In the genomic region with DNA sequence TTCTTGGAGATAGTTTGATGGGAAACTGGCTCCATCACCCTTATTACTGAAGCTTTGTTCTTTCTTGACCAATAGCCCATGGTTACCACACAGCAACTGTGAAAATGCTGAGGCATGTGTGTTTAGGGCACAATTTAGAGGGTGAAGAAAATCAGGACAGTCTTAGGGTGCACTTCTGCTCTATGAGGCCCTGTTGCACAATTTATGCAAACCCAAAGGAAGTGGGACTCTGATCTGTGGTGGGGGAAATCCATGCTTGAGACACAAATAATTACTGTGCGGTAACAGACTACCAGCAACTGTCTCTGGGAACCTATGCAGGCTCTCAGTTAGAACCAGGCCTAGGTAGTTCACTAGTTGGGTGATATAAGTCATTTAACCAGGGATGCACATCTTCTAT, we compare ENCODE assay signal across 22 mouse cellular contexts. TPM values are rescaled to one million over a fixed set of nuclear protein-coding genes. Genes with fewer than 3 reads are reported as not detected.
DNase-seq lines count a peak whose midpoint lies in the region; ATAC-seq and TF ChIP-seq lines count a peak whose summit lies in the region.
"Had no signal": no experiment of that assay in that cellular context is flagged by ENCODE, and none has a peak within 500 bp of the region (broad histone marks: within the 10 kb centered on the region; RNA-seq: fewer than 3 reads in every experiment).

No protein-coding gene starts in this region.

- no peaks in the 10 kb centered on the region for H3K4me1 ChIP-seq in embryonic facial prominence, embryonic 14.5 days (ENCODE audit: control insufficient read depth, insufficient read depth, low read length)
- H3K4me1 ChIP-seq in embryonic facial prominence, embryonic 10.5 days, result no peaks in the 10 kb centered on the region
- no peaks in the 10 kb centered on the region for H3K4me1 ChIP-seq in liver, embryonic 16.5 days (ENCODE audit: control insufficient read depth, low read depth, low read length)
- no peaks in the 10 kb centered on the region for H3K4me1 ChIP-seq in intestine, postnatal 0 days (replicated peaks; ENCODE audit: control insufficient read depth, insufficient read depth, low read length)
- H3K4me1 ChIP-seq: forebrain, embryonic 12.5 days; hindbrain, embryonic 13.5 days; limb, embryonic 10.5 days; midbrain, embryonic 12.5 days; neural tube, embryonic 13.5 days had no signal

- H3K27me3 ChIP-seq in embryonic facial prominence, embryonic 14.5 days (replicated peaks; ENCODE audit: control insufficient read depth, insufficient read depth, low read length), result no peaks in the 10 kb centered on the region
- no peaks in the 10 kb centered on the region for H3K27me3 ChIP-seq in embryonic facial prominence, embryonic 10.5 days (replicated peaks; ENCODE audit: low read depth, poor library complexity, severe bottlenecking)
- H3K27me3 ChIP-seq in liver, embryonic 16.5 days (ENCODE audit: control insufficient read depth, insufficient read depth, low read depth, low read length), result no peaks in the 10 kb centered on the region
- H3K27me3 ChIP-seq in intestine, postnatal 0 days (replicated peaks; ENCODE audit: control insufficient read depth, insufficient read depth, low read length), result no peaks in the 10 kb centered on the region
- H3K27me3 ChIP-seq: forebrain, embryonic 12.5 days; hindbrain, embryonic 13.5 days; midbrain, embryonic 12.5 days; neural tube, embryonic 13.5 days had no signal

- no peaks in the 10 kb centered on the region for H3K36me3 ChIP-seq in embryonic facial prominence, embryonic 14.5 days (ENCODE audit: control insufficient read depth, insufficient read depth, low read length)
- H3K36me3 ChIP-seq in embryonic facial prominence, embryonic 10.5 days (replicated peaks), result no peaks in the 10 kb centered on the region
- H3K36me3 ChIP-seq in liver, embryonic 16.5 days (ENCODE audit: control insufficient read depth, insufficient read depth), result no peaks in the 10 kb centered on the region
- H3K36me3 ChIP-seq in intestine, postnatal 0 days (ENCODE audit: control insufficient read depth, insufficient read depth), result no peaks in the 10 kb centered on the region
- H3K36me3 ChIP-seq: forebrain, embryonic 12.5 days; hindbrain, embryonic 13.5 days; limb, embryonic 10.5 days; midbrain, embryonic 12.5 days; neural tube, embryonic 13.5 days had no signal

- 80% methylated on average over 1 of the region's 1 CpGs for WGBS in embryonic facial prominence, embryonic 14.5 days
- WGBS in embryonic facial prominence, embryonic 10.5 days, result 90% methylated on average over 1 of the region's 1 CpGs
- 50% methylated on average over 1 of the region's 1 CpGs for WGBS in liver, embryonic 16.5 days (ENCODE audit: insufficient replicate concordance)
- WGBS in intestine, postnatal 0 days, result 90% methylated on average over 1 of the region's 1 CpGs

- no peak overlapping the region for H3K27ac ChIP-seq in embryonic facial prominence, embryonic 14.5 days (replicated peaks; ENCODE audit: low read depth, low read length)
- no peak overlapping the region for H3K27ac ChIP-seq in embryonic facial prominence, embryonic 10.5 days (replicated peaks)
- H3K27ac ChIP-seq in liver, embryonic 16.5 days (ENCODE audit: low read length), result no peak overlapping the region
- no peak overlapping the region for H3K27ac ChIP-seq in intestine, postnatal 0 days (ENCODE audit: low read depth, low read length)
- H3K27ac ChIP-seq: forebrain, embryonic 12.5 days; hindbrain, embryonic 13.5 days; limb, embryonic 10.5 days; midbrain, embryonic 12.5 days; neural tube, embryonic 13.5 days; stomach, postnatal 0 days had no signal

- no peak overlapping the region for H3K4me3 ChIP-seq in embryonic facial prominence, embryonic 14.5 days (ENCODE audit: low read depth, low read length)
- H3K4me3 ChIP-seq in embryonic facial prominence, embryonic 10.5 days, result no peak overlapping the region
- H3K4me3 ChIP-seq in liver, embryonic 16.5 days (ENCODE audit: low read depth, low read length), result no peak overlapping the region
- H3K4me3 ChIP-seq in intestine, postnatal 0 days (ENCODE audit: low read depth, low read length), result no peak overlapping the region
- H3K4me3 ChIP-seq: forebrain, embryonic 12.5 days; hindbrain, embryonic 13.5 days; limb, embryonic 10.5 days; midbrain, embryonic 12.5 days; neural tube, embryonic 13.5 days had no signal

- DNase-seq in embryonic facial prominence, embryonic 14.5 days (ENCODE audit: low spot score), result peak; percentile 1
- no peak for DNase-seq in embryonic facial prominence, embryonic 10.5 days (ENCODE audit: low spot score)
- DNase-seq in lung, postnatal 25 days (ENCODE audit: low spot score), result peak; percentile 30
- no peak for DNase-seq in lung, postnatal 10 days
- DNase-seq in urinary bladder, postnatal 25 days (ENCODE audit: low spot score), result no peak
- DNase-seq: cerebellum, adult 18-20 months; kidney, adult 18-20 months; kidney, postnatal 36 days; thymus, postnatal 25 days had no signal

- no peak for ATAC-seq in embryonic facial prominence, embryonic 14.5 days (ENCODE audit: low read depth)
- peak; percentile 74 for ATAC-seq in liver, embryonic 16.5 days (ENCODE audit: low read depth)
- peak; percentile 74 for ATAC-seq in neutrophil, adult 5-6 weeks (ENCODE audit: extremely low read depth, insufficient number of reproducible peaks, low FRiP score, poor library complexity, severe bottlenecking)
- no peak for ATAC-seq in intestine, postnatal 0 days

- no peak overlapping the region for H3K9ac ChIP-seq in embryonic facial prominence, embryonic 14.5 days (ENCODE audit: low read depth, low read length)
- H3K9ac ChIP-seq in liver, embryonic 16.5 days (ENCODE audit: low read depth, low read length), result no peak overlapping the region
- H3K9ac ChIP-seq in intestine, postnatal 0 days (ENCODE audit: low read depth, low read length), result no peak overlapping the region
- H3K9ac ChIP-seq: forebrain, embryonic 12.5 days; hindbrain, embryonic 13.5 days; midbrain, embryonic 12.5 days; neural tube, embryonic 13.5 days had no signal

- TF ChIP-seq CTCF in intestine, postnatal 0 days (IDR thresholded peaks at IDR 0.05; ENCODE audit: low read depth), result no peak

- no peak overlapping the region for H3K4me2 ChIP-seq in embryonic facial prominence, embryonic 14.5 days (ENCODE audit: low read depth, low read length)
- no peak overlapping the region for H3K4me2 ChIP-seq in liver, embryonic 16.5 days (ENCODE audit: low read depth, low read length)
- H3K4me2 ChIP-seq in intestine, postnatal 0 days (replicated peaks; ENCODE audit: low read depth), result no peak overlapping the region
- H3K4me2 ChIP-seq: forebrain, embryonic 12.5 days; hindbrain, embryonic 13.5 days; midbrain, embryonic 12.5 days; neural tube, embryonic 13.5 days had no signal

- H3K9me3 ChIP-seq in embryonic facial prominence, embryonic 14.5 days (ENCODE audit: control insufficient read depth, low read length), result no peaks in the 10 kb centered on the region
- no peaks in the 10 kb centered on the region for H3K9me3 ChIP-seq in embryonic facial prominence, embryonic 10.5 days
- no peaks in the 10 kb centered on the region for H3K9me3 ChIP-seq in liver, embryonic 16.5 days (replicated peaks; ENCODE audit: control insufficient read depth, low read length)
- no peaks in the 10 kb centered on the region for H3K9me3 ChIP-seq in intestine, postnatal 0 days (ENCODE audit: control insufficient read depth)
- H3K9me3 ChIP-seq: forebrain, embryonic 12.5 days; hindbrain, embryonic 13.5 days; limb, embryonic 10.5 days; midbrain, embryonic 12.5 days; neural tube, embryonic 13.5 days had no signal

RNA-seq across cellular contexts. Expression of a gene that starts 13.1 kb away (rescaled TPM):
- not detected in 2 replicates for polyA plus RNA-seq in embryonic facial prominence, embryonic 14.5 days (2014; fragmentation: Nextera tagmentation; extraction: Ambion mirVana)
- polyA plus RNA-seq in embryonic facial prominence, embryonic 10.5 days (2016; fragmentation: Nextera tagmentation; extraction: Ambion mirVana), result not detected in 2 replicates
- not detected in 2 replicates for polyA plus RNA-seq in liver, embryonic 16.5 days (2015; fragmentation: Nextera tagmentation; extraction: Ambion mirVana)
- total RNA-seq in neutrophil, adult 5-6 weeks (2017), result not detected in 2 replicates
- not detected in 2 replicates for polyA plus RNA-seq in intestine, postnatal 0 days (2015; fragmentation: Nextera tagmentation; extraction: Ambion mirVana)
- polyA plus RNA-seq: cortical plate, adult 2 months; forebrain, embryonic 12.5 days; gonadal fat pad, adult 2 months; heart, postnatal 0 days; hindbrain, embryonic 13.5 days; limb, embryonic 10.5 days; lung, embryonic 16.5 days; midbrain, embryonic 12.5 days; neural tube, embryonic 13.5 days; stomach, postnatal 0 days had no signal

RNA-seq across cellular contexts. Expression of a gene that starts 13.1 kb away (rescaled TPM):
- 0.34 and 1.1 TPM in 2 replicates for polyA plus RNA-seq in embryonic facial prominence, embryonic 14.5 days (2014; fragmentation: Nextera tagmentation; extraction: Ambion mirVana)
- polyA plus RNA-seq in embryonic facial prominence, embryonic 10.5 days (2016; fragmentation: Nextera tagmentation; extraction: Ambion mirVana), result not detected in 2 replicates
- polyA plus RNA-seq in liver, embryonic 16.5 days (2015; fragmentation: Nextera tagmentation; extraction: Ambion mirVana), result 3.8 and 5.6 TPM in 2 replicates
- total RNA-seq in neutrophil, adult 5-6 weeks (2017), result 93.9 and 95.4 TPM in 2 replicates
- polyA plus RNA-seq in intestine, postnatal 0 days (2015; fragmentation: Nextera tagmentation; extraction: Ambion mirVana), result 0.17 TPM in 1 of 2 replicates, not detected in the other
- polyA plus RNA-seq: forebrain, embryonic 12.5 days; hindbrain, embryonic 13.5 days; midbrain, embryonic 12.5 days had no signal

RNA-seq across cellular contexts. Expression of a gene that starts 17.0 kb away (rescaled TPM):
- 0.30 and 0.89 TPM in 2 replicates for polyA plus RNA-seq in embryonic facial prominence, embryonic 14.5 days (2014; fragmentation: Nextera tagmentation; extraction: Ambion mirVana)
- not detected in 2 replicates for polyA plus RNA-seq in embryonic facial prominence, embryonic 10.5 days (2016; fragmentation: Nextera tagmentation; extraction: Ambion mirVana)
- polyA plus RNA-seq in liver, embryonic 16.5 days (2015; fragmentation: Nextera tagmentation; extraction: Ambion mirVana), result 6.9 and 8.5 TPM in 2 replicates
- 117 and 122 TPM in 2 replicates for total RNA-seq in neutrophil, adult 5-6 weeks (2017)
- 0.26 and 0.37 TPM in 2 replicates for polyA plus RNA-seq in intestine, postnatal 0 days (2015; fragmentation: Nextera tagmentation; extraction: Ambion mirVana)
- polyA plus RNA-seq: cortical plate, adult 2 months; forebrain, embryonic 12.5 days; hindbrain, embryonic 13.5 days; limb, embryonic 10.5 days; midbrain, embryonic 12.5 days had no signal

RNA-seq across cellular contexts. Expression of a gene that starts 45.8 kb away (rescaled TPM):
- 1.0 and 1.7 TPM in 2 replicates for polyA plus RNA-seq in embryonic facial prominence, embryonic 14.5 days (2014; fragmentation: Nextera tagmentation; extraction: Ambion mirVana)
- polyA plus RNA-seq in embryonic facial prominence, embryonic 10.5 days (2016; fragmentation: Nextera tagmentation; extraction: Ambion mirVana), result 1.2 and 1.5 TPM in 2 replicates
- polyA plus RNA-seq in liver, embryonic 16.5 days (2015; fragmentation: Nextera tagmentation; extraction: Ambion mirVana), result 0.05 and 0.07 TPM in 2 replicates
- total RNA-seq in neutrophil, adult 5-6 weeks (2017), result not detected in 2 replicates
- 0.65 and 0.66 TPM in 2 replicates for polyA plus RNA-seq in intestine, postnatal 0 days (2015; fragmentation: Nextera tagmentation; extraction: Ambion mirVana)

Comparison
In these comparisons a context has a peak if more than half of its experiments do, and no peak if none do; other contexts are left out.
1. DNase-seq: peak in embryonic facial prominence, embryonic 14.5 days (single experiment) and lung, postnatal 25 days (single experiment); none in embryonic facial prominence, embryonic 10.5 days (single experiment), lung, postnatal 10 days (single experiment) and urinary bladder, postnatal 25 days (single experiment).
2. ATAC-seq: peak in liver, embryonic 16.5 days (single experiment) and neutrophil, adult 5-6 weeks (single experiment); none in embryonic facial prominence, embryonic 14.5 days (single experiment) and intestine, postnatal 0 days (single experiment).